Mouse (Mus musculus): ENCODE data around the gene Ankrd31.

- TF ChIP-seq MAFK (IDR thresholded peaks at IDR 0.05; ENCODE audit: insufficient read depth, low read depth, low read length) (no peak), ZNF384 (IDR thresholded peaks at IDR 0.05; ENCODE audit: low read depth, low read length) (no peak), ZC3H11A (IDR thresholded peaks at IDR 0.05; ENCODE audit: borderline replicate concordance, low read depth, low read length) (no peak)
Measured at GRCm38 (mm10) chr13:96716311-96716710, 31.8 kb upstream of the Ankrd31 start.

All from ES-E14 (cell line).